Mouse (Mus musculus) ovary, adult 2 months (tissue): ENCODE data around the gene Gm17581. TPM values are rescaled to one million over a fixed set of nuclear protein-coding genes. Genes with fewer than 3 reads are reported as not detected.

Experiments
- polyA plus RNA-seq: library from polyadenylated mRNA; depleted of rRNA; stranded (reverse); fragments of >200 nt; gene quantifications from 2 replicates; pipeline ENCODE4 v1.2.3, GENCODE M21; 2012; rRNA removed

The Gm17581 gene
- not detected in 2 replicates for polyA plus RNA-seq

DNA sequence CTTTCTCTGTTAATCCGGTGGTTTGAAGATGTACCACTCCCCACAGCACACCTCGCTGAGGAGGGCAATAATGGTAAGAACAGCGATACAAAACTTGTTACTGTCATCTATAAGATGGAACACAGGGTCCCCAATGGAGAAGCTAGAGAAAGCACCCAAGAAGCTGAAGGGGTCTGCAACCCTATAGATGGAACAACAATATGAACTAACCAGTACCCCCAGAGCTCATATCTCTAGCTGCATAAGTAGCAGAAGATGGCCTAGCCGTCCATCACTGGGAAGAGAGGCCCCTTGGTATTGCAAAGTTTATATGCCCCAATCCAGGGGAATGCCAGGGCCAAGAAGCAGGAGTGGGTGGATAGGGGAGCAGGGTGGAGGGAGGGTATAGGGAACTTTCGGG is at the start of gene Gm17581:
Gene Gm17581 (minus strand): TSS at position 101 of the 400 bp plus-strand sequence.

DNA sequence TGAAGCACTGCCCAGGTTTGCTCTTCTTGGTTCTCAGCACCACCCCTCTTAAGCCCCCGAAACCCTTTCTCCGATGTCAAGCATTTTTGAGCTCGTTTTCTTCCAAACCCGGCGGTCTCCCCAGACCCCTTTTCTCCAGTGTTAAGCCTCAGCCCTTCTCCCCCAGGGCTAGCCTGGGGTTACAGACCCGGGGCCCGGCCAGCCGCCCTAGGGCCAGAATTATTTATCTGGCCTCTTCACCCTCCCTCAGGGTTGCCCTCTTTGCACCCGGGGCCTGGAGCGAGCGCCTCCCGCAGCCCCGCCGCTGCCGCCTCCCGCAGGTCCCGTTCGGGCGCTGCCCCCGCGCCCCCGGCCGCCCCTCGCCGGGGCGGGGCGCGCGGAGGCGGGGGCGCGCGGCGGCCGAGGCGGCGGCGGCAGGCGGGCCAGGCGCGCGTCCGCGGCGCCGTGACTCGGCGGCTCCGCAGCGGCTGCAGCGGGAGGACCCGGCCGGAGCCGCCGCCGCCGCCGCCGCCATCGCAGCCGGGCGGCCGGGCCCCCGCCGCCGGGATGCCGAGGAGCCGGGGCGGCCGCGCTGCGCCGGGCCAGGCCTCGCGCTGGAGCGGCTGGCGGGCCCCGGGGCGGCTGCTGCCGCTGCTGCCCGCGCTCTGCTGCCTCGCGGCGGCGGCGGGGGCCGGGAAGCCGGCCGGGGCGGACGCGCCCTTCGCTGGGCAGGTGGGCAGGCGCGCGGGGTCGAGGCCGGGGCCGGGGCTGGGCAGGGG is 39.4 kb upstream of the Gm17581 start, which contains the start of gene Mmp24:
Gene Mmp24 (plus strand): TSS at position 416 of the 758 bp plus-strand sequence.

DNA sequence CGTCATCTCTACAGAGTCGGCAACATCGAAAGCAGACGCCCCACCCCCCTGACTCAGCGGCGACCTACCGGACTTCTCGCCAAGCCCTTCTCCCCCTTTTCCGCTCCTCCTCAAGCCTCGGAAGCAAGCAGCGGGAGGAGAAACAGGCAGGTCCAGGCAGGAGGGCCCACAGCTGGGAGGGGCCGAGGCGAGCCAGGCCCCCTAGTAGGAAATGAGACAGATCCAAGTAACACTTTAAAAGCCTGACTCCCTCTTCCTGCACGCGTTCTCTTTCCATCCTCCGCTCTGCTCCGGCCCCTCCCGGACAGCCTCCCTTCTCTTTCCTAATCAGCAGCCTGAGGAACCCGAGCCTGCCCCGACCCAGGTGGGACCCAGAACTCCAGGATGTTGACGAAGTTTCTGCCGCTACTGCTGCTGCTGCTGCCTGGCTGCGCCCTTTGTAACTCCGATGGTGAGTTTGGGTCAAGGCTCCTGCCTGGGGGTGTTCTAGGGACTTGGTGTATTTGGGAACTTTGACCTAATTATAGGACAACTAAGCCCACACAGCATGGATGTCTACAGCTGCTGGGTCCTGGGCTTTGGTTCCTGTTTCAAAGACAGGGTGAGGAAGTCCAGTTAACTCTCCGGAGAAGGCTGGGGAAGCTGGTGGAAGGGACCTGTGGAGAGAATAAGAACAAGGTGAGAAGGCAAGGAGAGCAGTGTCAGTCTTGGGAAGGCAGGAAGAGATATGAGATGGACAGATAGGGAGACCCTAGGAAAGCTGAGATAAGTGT is 15.5 kb upstream of the Gm17581 start, which contains the start of gene Procr:
Gene Procr (plus strand): TSS at position 104 of the 773 bp plus-strand sequence.

DNA sequence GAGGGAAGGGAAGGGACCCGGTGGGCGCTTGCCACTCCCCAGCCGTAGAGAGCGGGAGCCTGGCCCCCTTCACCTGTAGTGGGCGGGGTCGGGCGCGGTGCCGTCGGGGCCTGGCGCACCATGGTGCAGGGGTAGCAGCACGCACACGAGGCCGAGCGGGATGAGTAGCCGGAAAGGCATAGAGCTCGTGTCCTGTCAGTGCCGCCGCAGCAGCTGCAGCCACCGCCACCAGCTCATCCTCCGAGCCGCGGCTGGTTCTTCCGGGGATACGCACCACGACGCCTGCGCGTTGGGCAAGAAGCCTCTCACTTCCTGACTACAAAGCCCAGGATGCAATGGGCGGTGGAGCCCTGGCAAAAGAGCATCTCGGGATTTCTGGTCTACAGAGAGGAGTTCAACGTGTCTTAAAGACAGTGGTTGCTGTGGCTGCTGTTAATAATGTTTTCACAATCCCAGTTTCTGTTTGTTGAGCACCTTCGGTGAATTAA is 6.5 kb downstream of the Gm17581 start, which contains the start of gene Edem2:
Gene Edem2 (minus strand): TSS at position 318 of the 488 bp plus-strand sequence.

DNA sequence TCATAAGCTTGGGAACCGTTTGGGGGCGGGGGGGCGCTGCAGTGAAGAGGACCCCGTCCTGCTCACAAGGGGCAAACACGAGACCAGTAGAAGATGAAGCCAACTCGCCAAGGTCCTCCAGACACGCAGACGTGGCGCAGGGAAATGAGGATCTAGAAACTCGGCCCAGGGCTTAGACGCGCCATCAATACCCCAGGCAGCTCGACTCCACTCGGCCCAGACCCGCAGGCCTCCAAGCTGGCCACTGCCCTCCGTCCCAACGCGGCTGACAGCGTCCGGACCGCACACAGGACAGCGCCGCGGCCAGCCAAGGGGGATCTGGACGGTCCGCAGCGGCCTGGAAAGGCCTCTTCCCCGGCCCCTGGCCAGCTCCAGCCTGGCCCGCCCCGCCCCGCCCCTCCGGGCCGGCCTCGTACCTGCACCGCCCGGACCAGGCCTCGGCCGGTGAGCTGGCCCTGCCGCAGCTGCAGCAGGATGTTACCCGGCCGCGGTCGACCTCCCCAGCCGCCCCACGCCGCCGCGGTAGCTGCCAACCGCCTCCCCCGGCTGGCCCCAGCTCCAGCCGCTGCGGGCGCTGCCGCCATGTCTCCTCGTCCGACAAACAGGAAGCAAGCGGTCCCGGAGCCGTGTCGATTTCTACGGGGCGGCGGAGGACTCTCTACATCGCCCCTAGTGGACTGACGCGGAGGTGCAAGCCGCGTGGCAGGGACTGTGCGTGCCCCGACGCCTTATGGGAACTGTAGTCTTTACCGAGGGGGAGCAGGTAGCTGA is 43.8 kb downstream of the Gm17581 start, which contains the start of gene Trpc4ap:
Gene Trpc4ap (minus strand): TSS at position 662 of the 771 bp plus-strand sequence.

Other genes with a start within 250 kb of the Gm17581 start
- gene Acss2, start 217.9 kb downstream of the Gm17581 start, polyA plus RNA-seq, result 29.9 and 32.3 TPM in 2 replicates
- 22.8 and 26.3 TPM in 2 replicates for gene Ggt7, start 217.6 kb downstream of the Gm17581 start, polyA plus RNA-seq
- gene Gss, start 143.1 kb downstream of the Gm17581 start, polyA plus RNA-seq, result 22.9 and 32.6 TPM in 2 replicates
- gene Myh7b, start 124.7 kb downstream of the Gm17581 start, polyA plus RNA-seq, result 0.53 and 0.97 TPM in 2 replicates
- gene Trpc4ap, start 43.5 kb downstream of the Gm17581 start, polyA plus RNA-seq, result 212 and 229 TPM in 2 replicates
- gene Edem2, start 6.4 kb downstream of the Gm17581 start, polyA plus RNA-seq, result 79.8 and 160 TPM in 2 replicates
- gene Procr, start 15.3 kb upstream of the Gm17581 start, polyA plus RNA-seq, result 11.7 and 14.6 TPM in 2 replicates
- gene Mmp24, start 39.5 kb upstream of the Gm17581 start, polyA plus RNA-seq, result 0.24 and 0.25 TPM in 2 replicates
- gene BC029722, start 83.6 kb upstream of the Gm17581 start, polyA plus RNA-seq, result 73.4 and 100 TPM in 2 replicates
- 144 and 153 TPM in 2 replicates for gene Eif6, start 91.1 kb upstream of the Gm17581 start, polyA plus RNA-seq
- gene Fam83c, start 99.0 kb upstream of the Gm17581 start, polyA plus RNA-seq, result 0.03 TPM in 1 of 2 replicates, not detected in the other
- gene Uqcc1, start 194.4 kb upstream of the Gm17581 start, polyA plus RNA-seq, result 16.7 and 23.2 TPM in 2 replicates
- not detected in 2 replicates for gene Gm15557, start 204.9 kb upstream of the Gm17581 start, polyA plus RNA-seq
- 0.85 and 0.87 TPM in 2 replicates for gene Gdf5, start 209.5 kb upstream of the Gm17581 start, polyA plus RNA-seq
- 12.7 and 14.5 TPM in 2 replicates for gene Cep250, start 220.6 kb upstream of the Gm17581 start, polyA plus RNA-seq